Mouse (Mus musculus) liver, embryonic 15.5 days (tissue): ENCODE results near the gene Gm27021. TPM values are rescaled to one million over a fixed set of nuclear protein-coding genes. Genes with fewer than 3 reads are reported as not detected.
A peak's percentile ranks its signal among the peaks of the same experiment; 100 is the strongest.

Source experiments
- ATAC-seq: fragments of 200-750 bp; cut with Nextera tagmentation; 2 replicates; pipeline ENCODE4 v1.8.0; 2017; ENCODE audit warnings: moderate number of reproducible peaks, mild to moderate bottlenecking, moderate library complexity; ENCODE audit not compliant: insufficient read depth
- H3K27ac ChIP-seq: fragments of 300-500 bp; sonication (generic); replicated peaks from 2 replicates; pipeline ENCODE4 v1.5.1; 2015; ENCODE audit warnings: mild to moderate bottlenecking, inconsistent platforms
- H3K27me3 ChIP-seq: fragments of 300-500 bp; sonication (generic); 2 replicates; pipeline ENCODE4 v1.6.1; 2015; ENCODE audit warnings: mild to moderate bottlenecking, inconsistent platforms
- H3K36me3 ChIP-seq: fragments of 300-500 bp; sonication (generic); replicated peaks from 2 replicates; pipeline ENCODE4 v1.6.1; 2015; ENCODE audit warnings: moderate library complexity, mild to moderate bottlenecking, inconsistent platforms
- H3K4me1 ChIP-seq: fragments of 300-500 bp; sonication (generic); replicated peaks from 2 replicates; pipeline ENCODE4 v1.6.1; 2015; ENCODE audit warnings: inconsistent platforms
- H3K4me2 ChIP-seq: fragments of 300-500 bp; sonication (generic); 2 replicates; pipeline ENCODE4 v1.6.1; 2015; ENCODE audit warnings: moderate library complexity, mild to moderate bottlenecking, inconsistent platforms
- H3K4me3 ChIP-seq: fragments of 300-500 bp; sonication (generic); replicated peaks from 2 replicates; pipeline ENCODE4 v1.5.1; 2015; ENCODE audit warnings: mild to moderate bottlenecking, inconsistent platforms
- H3K9ac ChIP-seq: fragments of 300-500 bp; sonication (generic); 2 replicates; pipeline ENCODE4 v1.6.1; 2015; ENCODE audit warnings: moderate library complexity, mild to moderate bottlenecking, inconsistent platforms
- H3K9me3 ChIP-seq: fragments of 300-500 bp; sonication (generic); replicated peaks from 2 replicates; pipeline ENCODE4 v1.6.1; 2016; ENCODE audit warnings: inconsistent platforms
- WGBS: fragments of 180-500 bp; shearing (Covaris S2); methylation state at CpG from one replicate; pipeline ENCODE4 v1.1.7; 2015; ENCODE audit warnings: mixed read lengths; ENCODE audit not compliant: insufficient replicate concordance; 5-methylcytosine and 5-hydroxymethylcytosine counted together
- polyA plus RNA-seq: library from polyadenylated mRNA; unstranded; fragments of >200 nt; fragmentation: Nextera tagmentation; extraction: Ambion mirVana; gene quantifications from 2 replicates; pipeline ENCODE4 v1.2.1, GENCODE M21; 2015

Gene Gm27021
- polyA plus RNA-seq, 1 experiment from 2014 or later, result 0.35 TPM

- peaks cover 77% of the 10 kb centered on the region for H3K27me3 ChIP-seq
- no peak overlapping the region for H3K27ac ChIP-seq
- H3K4me2 ChIP-seq, result peak overlapping the region; percentile 84
- H3K4me1 ChIP-seq, result peaks cover 15% of the 10 kb centered on the region
- under 1% methylated on average over 42 of the region's 42 CpGs for WGBS
- peak; percentile 63; the same call in 1 of the 2 replicates for ATAC-seq
- H3K9ac ChIP-seq, result peak overlapping the region; percentile 11; the same call in 1 of the 2 replicates
- no peaks in the 10 kb centered on the region for H3K9me3 ChIP-seq
- peak overlapping the region; percentile 56 for H3K4me3 ChIP-seq
- no peaks in the 10 kb centered on the region for H3K36me3 ChIP-seq
Measured at GRCm38 (mm10) chr8:120634329-120634839, 33.5 kb downstream of the Gm27021 start.

DNA sequence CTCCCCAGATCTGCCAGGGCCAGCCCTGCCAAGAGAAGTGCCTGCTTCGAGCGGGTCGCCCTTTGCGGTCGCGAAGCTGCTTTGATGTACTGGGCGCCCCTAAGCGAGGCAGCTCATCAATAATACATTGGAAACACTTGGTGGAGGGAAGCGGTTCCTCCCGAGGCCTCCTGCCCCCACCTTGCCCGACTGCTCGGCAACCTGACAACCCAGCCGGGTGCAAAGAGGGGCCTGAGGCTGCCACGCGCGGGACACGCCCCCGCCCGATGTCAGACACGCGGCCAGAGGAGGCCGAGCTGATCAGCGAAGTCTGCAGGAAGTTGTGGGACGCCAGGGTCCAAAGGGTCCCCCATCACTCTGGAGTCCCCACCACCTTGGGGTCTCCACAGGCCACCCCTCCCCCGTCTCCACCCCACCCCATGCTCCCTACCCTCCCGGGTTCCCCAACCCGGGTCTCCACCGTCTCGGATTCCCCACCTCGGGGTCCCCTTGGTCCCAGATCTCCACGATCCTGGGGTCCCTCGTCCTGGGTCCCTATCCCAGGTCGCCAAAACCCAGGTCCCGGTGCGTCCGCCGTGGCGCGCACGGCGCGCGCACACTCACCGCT is 34.1 kb downstream of the Gm27021 start:
- peak overlapping the region; percentile 84 for H3K4me2 ChIP-seq
- H3K9me3 ChIP-seq, result no peaks in the 10 kb centered on the region
- H3K9ac ChIP-seq, result no peak overlapping the region
- peaks cover 77% of the 10 kb centered on the region for H3K27me3 ChIP-seq
- WGBS, result 2% methylated on average over 44 of the region's 44 CpGs
- H3K36me3 ChIP-seq, result no peaks in the 10 kb centered on the region
- peaks cover 15% of the 10 kb centered on the region for H3K4me1 ChIP-seq
- ATAC-seq, result no peak
- no peak overlapping the region for H3K27ac ChIP-seq
- peak overlapping the region; percentile 56 for H3K4me3 ChIP-seq

DNA sequence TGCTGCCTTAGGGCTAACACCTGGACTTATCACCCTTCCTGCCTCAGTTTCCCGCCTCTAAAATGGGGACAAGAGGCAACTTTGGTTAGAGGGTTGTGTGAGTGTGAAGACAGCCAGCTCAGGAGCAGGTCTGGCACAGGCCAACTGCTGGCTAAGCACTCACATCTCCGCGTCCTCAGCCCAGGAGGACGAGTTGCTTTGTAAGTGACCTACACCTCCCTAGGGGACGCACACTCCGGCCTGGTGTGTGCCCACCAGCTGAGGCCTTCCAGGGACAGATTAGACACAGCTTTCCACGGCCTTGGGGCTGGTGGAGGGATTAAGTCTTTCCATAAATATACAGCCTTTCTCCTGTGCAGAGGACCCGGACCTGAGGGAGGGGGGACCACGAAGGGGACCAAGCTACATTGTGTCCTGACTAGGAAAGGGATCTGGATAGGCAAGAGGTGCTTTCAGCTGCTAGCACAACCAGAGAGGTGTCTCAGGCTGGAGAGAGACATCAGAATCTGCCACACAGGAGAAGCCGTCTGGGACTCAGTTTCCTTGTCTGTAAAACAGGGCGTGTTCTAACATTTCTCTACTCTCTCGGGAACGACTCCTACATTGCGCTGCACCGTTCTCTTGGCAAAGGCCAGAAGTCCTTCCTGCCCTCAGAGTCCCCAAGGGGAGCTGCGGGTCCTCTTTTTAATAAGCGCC is 34.8 kb downstream of the Gm27021 start:
- WGBS, result 42% methylated on average over 17 of the region's 17 CpGs
- peaks cover 77% of the 10 kb centered on the region for H3K27me3 ChIP-seq

DNA sequence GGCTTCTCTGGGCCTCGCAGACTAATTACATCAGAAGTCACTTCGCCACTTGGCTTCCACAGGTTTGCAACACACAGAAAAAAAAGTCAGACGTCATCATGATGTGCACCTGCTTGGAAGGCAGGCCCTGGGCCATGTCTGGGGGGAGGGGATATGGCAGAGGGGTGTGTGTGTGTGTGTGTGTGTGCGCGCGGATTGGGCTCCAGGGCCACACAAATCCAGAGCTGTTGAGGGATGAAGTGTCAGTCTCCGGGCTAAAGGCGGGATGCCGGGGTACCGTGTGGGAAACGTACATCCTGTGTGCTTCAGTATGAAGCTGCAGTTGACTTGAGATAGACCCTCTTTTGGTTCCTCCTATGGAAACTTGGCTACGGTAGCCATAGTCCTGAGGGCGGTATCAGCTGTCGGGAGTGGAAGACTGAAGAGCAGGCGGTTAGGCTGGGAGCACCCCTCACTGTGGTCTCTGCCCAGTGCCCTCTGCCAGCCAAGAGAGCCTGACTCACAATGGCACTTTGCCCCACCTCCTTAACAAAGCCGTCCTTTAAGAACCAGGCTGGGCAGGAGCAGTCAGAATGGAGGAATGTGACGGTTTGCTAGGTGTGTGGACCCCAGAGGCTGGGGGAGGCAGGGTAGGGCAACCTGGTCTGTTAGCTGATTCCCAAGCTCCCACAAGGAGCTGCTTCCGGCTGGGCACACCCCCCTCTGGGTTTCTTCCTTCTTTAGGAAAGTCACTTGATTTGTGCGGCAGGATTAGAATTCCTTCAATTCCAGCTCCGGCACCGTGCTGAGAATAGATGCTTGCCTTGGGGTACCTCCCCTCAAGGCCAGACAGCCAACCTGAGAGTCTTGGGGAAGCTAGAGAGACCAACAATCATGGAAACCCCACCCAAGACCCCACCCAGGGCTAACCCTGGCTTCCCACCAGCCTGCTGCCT is 36.2 kb downstream of the Gm27021 start:
- Histone ChIP-seq H3K9me3 (no peaks in the 10 kb centered on the region), H3K27me3 (peaks cover 69% of the 10 kb centered on the region), H3K27ac (no peak overlapping the region), H3K4me2 (no peak overlapping the region), H3K36me3 (no peaks in the 10 kb centered on the region), H3K9ac (no peak overlapping the region), H3K4me1 (peaks cover 15% of the 10 kb centered on the region), H3K4me3 (no peak overlapping the region)
- ATAC-seq, result no peak
- WGBS, result 76% methylated on average over 21 of the region's 21 CpGs

More for the DNA sequence above, 34.8 kb downstream of the Gm27021 start:
- Histone ChIP-seq H3K4me1 (peaks cover 15% of the 10 kb centered on the region), H3K36me3 (no peaks in the 10 kb centered on the region), H3K4me2 (peak overlapping the region; percentile 84), H3K27ac (no peak overlapping the region), H3K9ac (no peak overlapping the region), H3K4me3 (peak overlapping the region; percentile 56), H3K9me3 (no peaks in the 10 kb centered on the region)
- no peak for ATAC-seq

DNA sequence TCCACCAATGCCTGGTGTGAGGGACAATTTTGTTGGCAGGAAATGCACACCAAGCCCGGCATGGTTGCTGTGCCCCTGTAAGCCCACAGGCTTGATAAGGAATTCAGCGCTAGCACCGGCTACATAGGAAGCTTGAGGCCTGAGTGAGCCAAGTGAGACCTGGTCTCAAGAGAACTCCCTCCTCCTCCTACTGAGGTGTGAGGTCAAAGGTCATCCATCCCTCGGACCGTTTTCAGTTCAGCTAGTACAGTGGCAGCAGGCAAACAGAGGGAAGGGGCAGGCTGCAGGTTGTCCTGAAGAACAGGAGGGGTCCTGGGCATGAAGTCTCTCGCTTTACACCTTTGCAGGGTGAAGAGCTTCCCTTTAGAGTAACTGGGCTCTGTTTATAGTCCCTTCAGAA is 37.0 kb downstream of the Gm27021 start:
- Histone ChIP-seq H3K9ac (no peak overlapping the region), H3K27ac (no peak overlapping the region), H3K36me3 (no peaks in the 10 kb centered on the region), H3K9me3 (no peaks in the 10 kb centered on the region), H3K27me3 (peaks cover 60% of the 10 kb centered on the region), H3K4me2 (no peak overlapping the region), H3K4me1 (peaks cover 15% of the 10 kb centered on the region), H3K4me3 (no peak overlapping the region)
- WGBS, result 27% methylated on average over 6 of the region's 6 CpGs
- ATAC-seq, result no peak

DNA sequence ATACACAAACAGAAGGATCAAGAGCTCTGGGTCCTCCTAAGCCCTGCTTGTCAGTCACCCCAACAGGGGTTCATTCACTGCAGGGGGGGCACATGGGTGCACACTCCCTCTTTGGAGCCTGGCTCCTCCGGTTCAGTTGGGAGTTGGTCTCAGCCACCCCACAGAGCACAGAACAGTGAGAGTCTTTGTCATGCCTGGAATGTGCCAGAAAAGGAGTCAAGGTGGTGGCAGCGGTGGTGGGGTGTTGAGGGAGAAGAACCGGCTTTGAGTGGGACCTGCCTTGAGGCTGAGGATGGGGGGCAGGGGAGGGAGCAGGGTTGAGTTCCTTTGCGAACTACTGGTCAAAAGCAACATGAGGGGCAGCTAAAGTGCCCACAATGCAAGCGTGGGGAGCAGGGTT is 37.8 kb downstream of the Gm27021 start:
- Histone ChIP-seq H3K27me3 (peaks cover 53% of the 10 kb centered on the region), H3K9ac (no peak overlapping the region), H3K36me3 (no peaks in the 10 kb centered on the region), H3K27ac (no peak overlapping the region), H3K9me3 (no peaks in the 10 kb centered on the region), H3K4me1 (peaks cover 15% of the 10 kb centered on the region), H3K4me2 (no peak overlapping the region), H3K4me3 (no peak overlapping the region)
- WGBS, result 55% methylated on average over 5 of the region's 5 CpGs
- ATAC-seq, result no peak

- no peak overlapping the region for H3K4me3 ChIP-seq
- 71% methylated on average over 5 of the region's 5 CpGs for WGBS
- H3K36me3 ChIP-seq, result no peaks in the 10 kb centered on the region
- H3K4me1 ChIP-seq, result peaks cover 11% of the 10 kb centered on the region
- ATAC-seq, result no peak
- H3K27ac ChIP-seq, result no peak overlapping the region
- no peak overlapping the region for H3K4me2 ChIP-seq
- no peak overlapping the region for H3K9ac ChIP-seq
- H3K9me3 ChIP-seq, result no peaks in the 10 kb centered on the region
- H3K27me3 ChIP-seq, result peaks cover 25% of the 10 kb centered on the region
Measured at GRCm38 (mm10) chr8:120627298-120627697, 40.6 kb downstream of the Gm27021 start.

- Histone ChIP-seq H3K27me3 (peaks cover 17% of the 10 kb centered on the region), H3K9ac (no peak overlapping the region), H3K4me2 (no peak overlapping the region), H3K4me3 (no peak overlapping the region), H3K27ac (no peak overlapping the region), H3K9me3 (no peaks in the 10 kb centered on the region), H3K36me3 (no peaks in the 10 kb centered on the region), H3K4me1 (peaks cover 19% of the 10 kb centered on the region)
- 66% methylated on average over 11 of the region's 11 CpGs for WGBS
- ATAC-seq, result no peak
Measured at GRCm38 (mm10) chr8:120626461-120626860, 41.4 kb downstream of the Gm27021 start.

DNA sequence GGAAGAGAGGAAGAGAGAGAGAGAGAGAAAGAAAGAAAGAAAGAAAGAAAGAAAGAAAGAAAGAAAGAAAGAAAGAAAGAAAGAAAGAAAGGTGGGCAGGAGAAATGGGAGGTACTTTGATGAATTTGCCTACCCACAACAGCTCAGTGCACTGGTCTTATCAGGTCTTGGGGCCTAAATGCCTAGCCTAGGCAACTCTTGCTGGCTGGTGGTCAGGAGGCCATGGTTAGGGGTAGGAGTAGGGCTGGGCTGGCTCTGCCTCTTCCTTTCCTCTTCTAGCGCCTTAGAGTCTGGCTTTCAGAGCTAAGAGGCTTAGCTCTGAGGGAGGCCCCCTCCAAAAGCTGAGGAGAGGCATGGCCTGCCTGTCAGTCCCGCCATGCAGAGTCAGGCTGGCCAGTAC is 44.3 kb downstream of the Gm27021 start:
- no peak overlapping the region for H3K9ac ChIP-seq
- ATAC-seq, result 0 out of 2 replicates have a peak, but pooled peaks have one; percentile 33
- no peaks in the 10 kb centered on the region for H3K36me3 ChIP-seq
- no peaks in the 10 kb centered on the region for H3K27me3 ChIP-seq
- H3K27ac ChIP-seq, result no peak overlapping the region
- 19% methylated on average over 2 of the region's 2 CpGs for WGBS
- no peak overlapping the region for H3K4me2 ChIP-seq
- no peak overlapping the region for H3K4me3 ChIP-seq
- no peaks in the 10 kb centered on the region for H3K9me3 ChIP-seq
- peaks cover 35% of the 10 kb centered on the region for H3K4me1 ChIP-seq

GRCm38 (mm10) chr8:120622161-120622560 is 45.7 kb downstream of the Gm27021 start:
- H3K4me1 ChIP-seq, result peaks cover 42% of the 10 kb centered on the region
- no peak overlapping the region for H3K4me2 ChIP-seq
- no peaks in the 10 kb centered on the region for H3K27me3 ChIP-seq
- H3K4me3 ChIP-seq, result no peak overlapping the region
- no peak overlapping the region for H3K9ac ChIP-seq
- no peak for ATAC-seq
- no peaks in the 10 kb centered on the region for H3K9me3 ChIP-seq
- H3K27ac ChIP-seq, result no peak overlapping the region
- H3K36me3 ChIP-seq, result no peaks in the 10 kb centered on the region
- WGBS, result 61% methylated on average over 14 of the region's 14 CpGs

DNA sequence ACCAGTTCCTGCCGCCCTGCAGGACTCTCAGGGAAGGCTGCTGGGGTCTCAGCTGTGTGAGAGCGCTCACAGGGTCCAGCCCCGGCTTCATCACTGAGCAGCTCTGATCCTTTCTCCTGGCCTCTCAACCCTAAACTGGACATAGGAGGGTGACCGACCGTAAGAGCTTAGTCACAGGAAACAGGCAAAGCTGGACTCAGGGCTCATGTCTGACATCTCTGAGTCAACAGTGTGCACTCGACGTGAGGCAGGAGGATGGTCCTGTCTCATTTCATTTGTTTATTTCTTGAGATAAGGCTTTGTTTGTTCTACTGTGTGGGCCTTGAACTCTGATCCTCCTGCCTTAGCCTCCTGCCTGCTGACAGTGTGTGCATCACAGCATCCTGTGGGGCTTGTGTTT is 47.4 kb downstream of the Gm27021 start:
- H3K4me2 ChIP-seq, result no peak overlapping the region
- peak overlapping the region; percentile 54; the same call in 1 of the 2 replicates for H3K27ac ChIP-seq
- no peak overlapping the region for H3K9ac ChIP-seq
- no peaks in the 10 kb centered on the region for H3K9me3 ChIP-seq
- no peaks in the 10 kb centered on the region for H3K36me3 ChIP-seq
- no peak overlapping the region for H3K4me3 ChIP-seq
- 56% methylated on average over 7 of the region's 7 CpGs for WGBS
- peak; percentile 20; the same call in 1 of the 2 replicates for ATAC-seq
- no peaks in the 10 kb centered on the region for H3K27me3 ChIP-seq
- H3K4me1 ChIP-seq, result peaks cover 42% of the 10 kb centered on the region
